Mouse (Mus musculus): Measurements from ENCODE around the gene Hnrnpm. TPM values are rescaled to one million over a fixed set of nuclear protein-coding genes. Genes with fewer than 3 reads are reported as not detected.

Gene Hnrnpm
- polyA plus RNA-seq, 1 experiment from 2014 or later: 180 TPM

DNA sequence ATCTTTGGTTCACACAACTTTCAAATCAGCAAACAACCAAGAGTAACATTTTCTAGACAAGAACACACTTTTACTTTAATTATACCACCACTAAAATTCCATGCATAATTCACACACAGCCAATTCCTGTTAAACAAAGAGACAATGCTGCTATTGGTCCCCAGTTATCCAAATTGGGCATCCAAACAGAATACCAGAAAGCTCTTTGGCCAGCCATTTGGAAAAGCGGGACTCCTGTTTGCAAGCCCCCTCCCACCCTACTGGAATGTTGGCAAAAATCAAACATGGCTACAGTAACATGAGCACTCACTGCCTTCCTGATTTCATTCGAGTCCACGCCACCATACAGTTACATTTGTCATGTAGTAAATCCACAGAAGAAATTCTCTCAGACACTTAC, 17.0 kb downstream of the Hnrnpm start:
- no peaks in the 10 kb centered on the region for H3K4me1 ChIP-seq (replicated peaks)
- H3K4me2 ChIP-seq: no peak overlapping the region
- no peaks in the 10 kb centered on the region for H3K9me3 ChIP-seq (replicated peaks)
- peaks cover 37% of the 10 kb centered on the region for H3K36me3 ChIP-seq
- WGBS: 84% methylated on average over 3 of the region's 3 CpGs
- ATAC-seq (replicated peaks; ENCODE audit: insufficient number of reproducible peaks, insufficient read depth, low FRiP score, low read depth): no peak
- no peak overlapping the region for H3K9ac ChIP-seq
- no peaks in the 10 kb centered on the region for H3K27me3 ChIP-seq
- no peak overlapping the region for H3K27ac ChIP-seq
- H3K4me3 ChIP-seq: no peak overlapping the region

GRCm38 (mm10) chr17:33666813-33667212, 19.8 kb downstream of the Hnrnpm start:
- Histone ChIP-seq H3K4me2 (no peak overlapping the region), H3K36me3 (peaks cover 53% of the 10 kb centered on the region), H3K27ac (peak overlapping the region; percentile 29; the same call in 1 of the 2 replicates), H3K4me3 (no peak overlapping the region), H3K9me3 (replicated peaks) (no peaks in the 10 kb centered on the region), H3K27me3 (no peaks in the 10 kb centered on the region), H3K9ac (no peak overlapping the region), H3K4me1 (replicated peaks) (no peaks in the 10 kb centered on the region)
- ATAC-seq (replicated peaks; ENCODE audit: insufficient number of reproducible peaks, insufficient read depth, low FRiP score, low read depth): no peak
- WGBS: 36% methylated on average over 3 of the region's 3 CpGs

- WGBS: 99% methylated on average over 34 of the region's 34 CpGs
- no peak overlapping the region for H3K27ac ChIP-seq
- no peak; the same call in 1 of the 2 replicates for ATAC-seq (replicated peaks; ENCODE audit: insufficient number of reproducible peaks, insufficient read depth, low FRiP score, low read depth)
- H3K4me2 ChIP-seq: no peak overlapping the region
- H3K36me3 ChIP-seq: peaks cover 93% of the 10 kb centered on the region
- H3K27me3 ChIP-seq: no peaks in the 10 kb centered on the region
- no peak overlapping the region for H3K4me3 ChIP-seq
- H3K9me3 ChIP-seq (replicated peaks): no peaks in the 10 kb centered on the region
- H3K9ac ChIP-seq: no peak overlapping the region
- no peaks in the 10 kb centered on the region for H3K4me1 ChIP-seq (replicated peaks)
Observed at GRCm38 (mm10) chr17:33649781-33650475, 36.7 kb downstream of the Hnrnpm start.

GRCm38 (mm10) chr17:33645073-33645472, 41.6 kb downstream of the Hnrnpm start:
- WGBS: 88% methylated on average over 8 of the region's 8 CpGs
- ATAC-seq (replicated peaks; ENCODE audit: insufficient number of reproducible peaks, insufficient read depth, low FRiP score, low read depth): no peak
- Histone ChIP-seq H3K27me3 (no peaks in the 10 kb centered on the region), H3K9me3 (replicated peaks) (no peaks in the 10 kb centered on the region), H3K4me3 (no peak overlapping the region), H3K27ac (no peak overlapping the region), H3K36me3 (peaks cover 61% of the 10 kb centered on the region), H3K9ac (no peak overlapping the region), H3K4me2 (no peak overlapping the region), H3K4me1 (replicated peaks) (no peaks in the 10 kb centered on the region)

DNA sequence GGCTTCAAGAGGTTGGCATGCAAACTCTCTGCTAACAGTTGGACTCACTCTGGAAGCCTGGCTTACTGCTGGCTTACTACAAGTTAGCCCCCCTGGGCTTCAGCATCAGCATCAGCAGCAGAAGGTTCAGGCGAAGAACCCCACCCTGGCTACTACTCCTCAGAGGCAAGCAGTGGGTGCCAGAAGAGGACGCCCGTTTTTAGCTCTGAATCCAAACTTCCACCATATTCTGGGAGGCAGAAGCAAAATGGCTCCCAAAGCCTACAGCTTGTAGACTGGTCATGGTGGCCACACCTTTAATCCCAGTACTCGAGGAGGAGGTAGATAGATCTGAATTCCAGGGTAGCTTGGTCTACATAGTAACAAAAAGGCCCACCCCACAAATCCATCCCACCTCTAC, 42.6 kb downstream of the Hnrnpm start:
- Histone ChIP-seq H3K27me3 (no peaks in the 10 kb centered on the region), H3K36me3 (peaks cover 51% of the 10 kb centered on the region), H3K9me3 (replicated peaks) (no peaks in the 10 kb centered on the region), H3K9ac (no peak overlapping the region), H3K4me3 (no peak overlapping the region), H3K4me2 (no peak overlapping the region), H3K27ac (no peak overlapping the region), H3K4me1 (replicated peaks) (no peaks in the 10 kb centered on the region)
- WGBS: 82% methylated on average over 4 of the region's 4 CpGs
- no peak for ATAC-seq (replicated peaks; ENCODE audit: insufficient number of reproducible peaks, insufficient read depth, low FRiP score, low read depth)

GRCm38 (mm10) chr17:33639743-33640142, 46.9 kb downstream of the Hnrnpm start:
- Histone ChIP-seq H3K27me3 (no peaks in the 10 kb centered on the region), H3K27ac (no peak overlapping the region), H3K4me3 (no peak overlapping the region), H3K36me3 (peaks cover 9% of the 10 kb centered on the region), H3K9ac (no peak overlapping the region), H3K4me1 (replicated peaks) (no peaks in the 10 kb centered on the region), H3K4me2 (no peak overlapping the region), H3K9me3 (replicated peaks) (no peaks in the 10 kb centered on the region)
- no peak for ATAC-seq (replicated peaks; ENCODE audit: insufficient number of reproducible peaks, insufficient read depth, low FRiP score, low read depth)
- WGBS: 40% methylated on average over 6 of the region's 6 CpGs

GRCm38 (mm10) chr17:33637516-33638276, 49.0 kb downstream of the Hnrnpm start, which contains the start of gene Pram1:
TSS of gene Pram1 (plus strand) at chr17:33638056.
- Histone ChIP-seq H3K4me1 (replicated peaks) (no peaks in the 10 kb centered on the region), H3K27ac (no peak within 1 kb of the TSS), H3K27me3 (no peaks in the 10 kb centered on the region), H3K36me3 (no peaks in the 10 kb centered on the region), H3K4me2 (no peak within 1 kb of the TSS), H3K4me3 (no peak within 1 kb of the TSS), H3K9me3 (replicated peaks) (no peaks in the 10 kb centered on the region), H3K9ac (no peak within 1 kb of the TSS)
- ATAC-seq (replicated peaks; ENCODE audit: insufficient number of reproducible peaks, insufficient read depth, low FRiP score, low read depth): no peak
- WGBS: 90% methylated on average over 4 of the region's 4 CpGs

GRCm38 (mm10) chr17:33637038-33637437, 49.6 kb downstream of the Hnrnpm start:
- Histone ChIP-seq H3K4me3 (no peak overlapping the region), H3K27ac (no peak overlapping the region), H3K9me3 (replicated peaks) (no peaks in the 10 kb centered on the region), H3K4me2 (no peak overlapping the region), H3K4me1 (replicated peaks) (no peaks in the 10 kb centered on the region), H3K9ac (no peak overlapping the region), H3K36me3 (no peaks in the 10 kb centered on the region), H3K27me3 (no peaks in the 10 kb centered on the region)
- no peak for ATAC-seq (replicated peaks; ENCODE audit: insufficient number of reproducible peaks, insufficient read depth, low FRiP score, low read depth)
- WGBS: 68% methylated on average over 2 of the region's 2 CpGs

- ATAC-seq (replicated peaks; ENCODE audit: insufficient number of reproducible peaks, insufficient read depth, low FRiP score, low read depth): no peak
- Histone ChIP-seq H3K4me1 (replicated peaks) (peaks cover 25% of the 10 kb centered on the region), H3K9ac (no peak overlapping the region), H3K27me3 (no peaks in the 10 kb centered on the region), H3K36me3 (peaks cover 12% of the 10 kb centered on the region; the same call in 1 of the 2 replicates), H3K9me3 (replicated peaks) (no peaks in the 10 kb centered on the region), H3K4me3 (no peak overlapping the region), H3K4me2 (no peak overlapping the region), H3K27ac (no peak overlapping the region)
- WGBS: 73% methylated on average over 5 of the region's 5 CpGs
Observed at GRCm38 (mm10) chr17:33631796-33632195, 54.9 kb downstream of the Hnrnpm start.

DNA sequence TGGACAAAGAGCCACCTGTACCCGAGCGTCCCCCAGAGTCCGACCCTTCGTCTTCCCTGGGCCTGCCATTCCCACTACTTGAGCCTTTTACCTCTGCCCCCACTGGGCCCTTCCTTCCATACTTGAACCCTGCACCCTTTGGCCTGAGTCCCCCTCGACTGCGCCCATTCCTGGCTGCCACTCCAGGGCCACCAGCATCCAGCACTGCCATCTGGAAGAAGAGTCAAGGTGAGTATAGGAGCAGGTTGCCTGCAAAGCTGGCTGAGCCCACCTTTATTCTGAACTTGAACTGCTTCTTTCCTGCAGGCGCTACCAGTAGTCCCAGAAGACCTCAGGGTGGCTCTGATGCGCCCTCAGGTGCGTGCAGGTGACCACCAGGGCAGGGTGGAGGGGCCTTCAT, 55.4 kb downstream of the Hnrnpm start:
- no peak for ATAC-seq (replicated peaks; ENCODE audit: insufficient number of reproducible peaks, insufficient read depth, low FRiP score, low read depth)
- WGBS: 96% methylated on average over 9 of the region's 9 CpGs
- no peaks in the 10 kb centered on the region for H3K27me3 ChIP-seq
- peaks cover 25% of the 10 kb centered on the region for H3K4me1 ChIP-seq (replicated peaks)
- no peak overlapping the region for H3K4me3 ChIP-seq
- no peak overlapping the region for H3K27ac ChIP-seq
- peaks cover 12% of the 10 kb centered on the region; the same call in 1 of the 2 replicates for H3K36me3 ChIP-seq
- H3K9ac ChIP-seq: 0 out of 2 replicates have a peak overlapping the region, but pooled peaks have one; percentile 19
- H3K4me2 ChIP-seq: no peak overlapping the region
- no peaks in the 10 kb centered on the region for H3K9me3 ChIP-seq (replicated peaks)

- H3K27me3 ChIP-seq: no peaks in the 10 kb centered on the region
- no peak for ATAC-seq (replicated peaks; ENCODE audit: insufficient number of reproducible peaks, insufficient read depth, low FRiP score, low read depth)
- no peak overlapping the region for H3K9ac ChIP-seq
- no peaks in the 10 kb centered on the region for H3K9me3 ChIP-seq (replicated peaks)
- no peak overlapping the region for H3K4me3 ChIP-seq
- 76% methylated on average over 13 of the region's 13 CpGs for WGBS
- H3K4me1 ChIP-seq (replicated peaks): peaks cover 25% of the 10 kb centered on the region
- H3K27ac ChIP-seq: no peak overlapping the region
- peak overlapping the region; percentile 69 for H3K4me2 ChIP-seq
- H3K36me3 ChIP-seq: peaks cover 12% of the 10 kb centered on the region; the same call in 1 of the 2 replicates
Observed at GRCm38 (mm10) chr17:33630171-33630895, 56.3 kb downstream of the Hnrnpm start.
